Comparison of ENCODE assay signal across 8 mouse cellular contexts in genomic region chr2:170252255-170253034, GRCm38 (mm10).
DNase-seq lines count a peak whose midpoint lies in the region; ATAC-seq and TF ChIP-seq lines count a peak whose summit lies in the region.

No protein-coding gene starts in this region.

- in situ Hi-C loops in CH12.LX (cut with MboI; ENCODE audit: low pct_ligation_motif_present, low pct_unique_long_range_greater_than_20kb, low sequenced_read_pairs): loop anchor here (5.0 to 25.0 kb wide), 2 partner anchors 90 to 260 kb away; no protein-coding TSS in a partner anchor

- H3K27ac ChIP-seq in heart, embryonic 12.5 days (ENCODE audit: poor library complexity, severe bottlenecking): no peak overlapping the region
- H3K27ac ChIP-seq in CH12.LX (ENCODE audit: insufficient read depth, low read depth): peak overlapping the region; percentile 95
- H3K27ac ChIP-seq in heart, embryonic 11.5 days (ENCODE audit: low read depth, low read length): no peak overlapping the region
- H3K27ac ChIP-seq in intestine, embryonic 15.5 days: no peak overlapping the region

- no peak overlapping the region for H3K4me3 ChIP-seq in heart, embryonic 12.5 days
- H3K4me3 ChIP-seq in CH12.LX (replicated peaks in 1 of 3; ENCODE audit: low read depth in 2 of 3, low read length in 2 of 3, poor library complexity in 1 of 3): peak overlapping the region in 2 of 3 experiments; percentile 23 to 36
- H3K4me3 ChIP-seq in heart, embryonic 11.5 days (ENCODE audit: low read depth, low read length): no peak overlapping the region
- H3K4me3 ChIP-seq in intestine, embryonic 15.5 days (replicated peaks): no peak overlapping the region

- H3K79me2 ChIP-seq in CH12.LX (replicated peaks; ENCODE audit: control insufficient read depth, extremely low read depth, insufficient read depth, poor library complexity, severe bottlenecking): no peaks in the 10 kb centered on the region

- no peak for TF ChIP-seq CTCF in CH12.LX (conservative IDR thresholded peaks at IDR 0.05 in 1 of 2, IDR thresholded peaks at IDR 0.05 in 1 of 2; ENCODE audit: low read depth in 2 of 2, low read length in 2 of 2)

- dilution Hi-C loops in CH12.LX (cut with MboI; ENCODE audit: extremely low pct_ligation_motif_present, extremely low pct_unique_long_range_greater_than_20kb, low sequenced_read_pairs): no loop called here

- WGBS in heart, embryonic 12.5 days: 50% methylated on average over 14 of the region's 14 CpGs
- WGBS in heart, embryonic 11.5 days (ENCODE audit: insufficient replicate concordance): 59% methylated on average over 14 of the region's 14 CpGs
- WGBS in intestine, embryonic 15.5 days: 64% methylated on average over 14 of the region's 14 CpGs

- peaks cover 10% of the 10 kb centered on the region; the same call in 1 of the 2 replicates for H3K4me1 ChIP-seq in heart, embryonic 12.5 days (replicated peaks)
- H3K4me1 ChIP-seq in CH12.LX (ENCODE audit: control insufficient read depth in 1 of 2, insufficient read depth in 2 of 2): peaks cover 18 to 42% of the 10 kb centered on the region in 2 experiments
- H3K4me1 ChIP-seq in heart, embryonic 11.5 days (ENCODE audit: control insufficient read depth, insufficient read depth, low read length): no peaks in the 10 kb centered on the region
- no peaks in the 10 kb centered on the region for H3K4me1 ChIP-seq in intestine, embryonic 15.5 days (replicated peaks)

- no peak overlapping the region for H3K9ac ChIP-seq in heart, embryonic 12.5 days
- peak overlapping the region; percentile 38 for H3K9ac ChIP-seq in CH12.LX (ENCODE audit: insufficient read depth, low read depth)
- 0 out of 2 replicates have a peak overlapping the region, but pooled peaks have one; percentile 28 for H3K9ac ChIP-seq in heart, embryonic 11.5 days (ENCODE audit: low read depth, low read length)
- H3K9ac ChIP-seq in intestine, embryonic 15.5 days: no peak overlapping the region

- TF ChIP-seq RAD21 in CH12.LX (IDR thresholded peaks at IDR 0.05; ENCODE audit: low read depth, low read length): no peak; the same call in 1 of the 2 replicates

- no peaks in the 10 kb centered on the region for H3K9me3 ChIP-seq in heart, embryonic 12.5 days (replicated peaks)
- peaks cover 4% of the 10 kb centered on the region for H3K9me3 ChIP-seq in CH12.LX (replicated peaks; ENCODE audit: low read length)
- H3K9me3 ChIP-seq in heart, embryonic 11.5 days (replicated peaks; ENCODE audit: control insufficient read depth, low read length): no peaks in the 10 kb centered on the region
- H3K9me3 ChIP-seq in intestine, embryonic 15.5 days: no peaks in the 10 kb centered on the region

- TF ChIP-seq POLR2A in CH12.LX (IDR thresholded peaks at IDR 0.05; ENCODE audit: low read depth, low read length): peak; percentile 60

- no peak for ATAC-seq in heart, embryonic 12.5 days (ENCODE audit: insufficient number of reproducible peaks, low FRiP score)
- no peak; the same call in 1 of the 2 replicates for ATAC-seq in heart, embryonic 11.5 days (replicated peaks; ENCODE audit: insufficient number of reproducible peaks, low FRiP score, low TSS enrichment)
- no peak for ATAC-seq in intestine, embryonic 15.5 days

- DNase-seq in heart, adult 8-10 months (ENCODE audit: low spot score): peak; percentile 36
- DNase-seq in CH12.LX (ENCODE audit: extremely low read depth): peak; percentile 99
- peak; percentile 61 to 68 for DNase-seq in lung, adult 18-20 months
- peak; percentile 45 to 60 for DNase-seq in spleen, postnatal 14 days (ENCODE audit: low spot score in 2 of 2)
- no peak for DNase-seq in cerebellum, postnatal 4 days (ENCODE audit: low spot score in 2 of 2)

- TF ChIP-seq EP300 in CH12.LX (IDR thresholded peaks at IDR 0.05; ENCODE audit: low read length): peak; percentile 96

- H3K27me3 ChIP-seq in heart, embryonic 12.5 days (replicated peaks): no peaks in the 10 kb centered on the region
- H3K27me3 ChIP-seq in CH12.LX (replicated peaks): no peaks in the 10 kb centered on the region
- no peaks in the 10 kb centered on the region for H3K27me3 ChIP-seq in heart, embryonic 11.5 days (ENCODE audit: control insufficient read depth, insufficient read depth, low read length)
- H3K27me3 ChIP-seq in intestine, embryonic 15.5 days (replicated peaks): no peaks in the 10 kb centered on the region

- H3K4me2 ChIP-seq in heart, embryonic 12.5 days: no peak overlapping the region
- H3K4me2 ChIP-seq in CH12.LX (ENCODE audit: insufficient read depth, low read depth, poor library complexity, severe bottlenecking): peak overlapping the region; percentile 57
- no peak overlapping the region for H3K4me2 ChIP-seq in heart, embryonic 11.5 days
- H3K4me2 ChIP-seq in intestine, embryonic 15.5 days (replicated peaks): no peak overlapping the region

- no peaks in the 10 kb centered on the region for H3K36me3 ChIP-seq in heart, embryonic 12.5 days
- H3K36me3 ChIP-seq in CH12.LX (replicated peaks in 1 of 2; ENCODE audit: control insufficient read depth in 1 of 2, insufficient read depth in 1 of 2, low read length in 1 of 2): peaks cover 0 to 3% of the 10 kb centered on the region in 2 experiments
- no peaks in the 10 kb centered on the region for H3K36me3 ChIP-seq in heart, embryonic 11.5 days (ENCODE audit: control insufficient read depth, insufficient read depth, low read length)
- H3K36me3 ChIP-seq in intestine, embryonic 15.5 days: no peaks in the 10 kb centered on the region

TF ChIP-seq in CH12.LX, 34 proteins besides CTCF, POLR2A, EP300 and RAD21:
- TF ChIP-seq MAZ (IDR thresholded peaks at IDR 0.05; ENCODE audit: low read depth, low read length): peak; percentile 81; the same call in 1 of the 2 replicates
- peak; percentile 99 for TF ChIP-seq BHLHE40 (IDR thresholded peaks at IDR 0.05; ENCODE audit: low read depth, low read length)
- peak; percentile 94 for TF ChIP-seq MXI1 (IDR thresholded peaks at IDR 0.05; ENCODE audit: low read depth, low read length)
- TF ChIP-seq CHD1 (IDR thresholded peaks at IDR 0.05; ENCODE audit: low read depth, low read length): no peak
- TF ChIP-seq TCF12 (IDR thresholded peaks at IDR 0.05; ENCODE audit: low read depth, low read length): peak; percentile 75; the same call in 1 of the 2 replicates
- peak; percentile 47; the same call in 1 of the 2 replicates for TF ChIP-seq ZNF384 (IDR thresholded peaks at IDR 0.05; ENCODE audit: low read depth, low read length)
- TF ChIP-seq JUN (IDR thresholded peaks at IDR 0.05; ENCODE audit: insufficient read depth, low read depth, low read length): peak; percentile 16; the same call in 1 of the 2 replicates
- TF ChIP-seq CHD2 (IDR thresholded peaks at IDR 0.05; ENCODE audit: low read length): peak; percentile 82
- peak; percentile 47; the same call in 1 of the 2 replicates for TF ChIP-seq HCFC1 (IDR thresholded peaks at IDR 0.05; ENCODE audit: low read depth, low read length)
- TF ChIP-seq ZMIZ1 (IDR thresholded peaks at IDR 0.05; ENCODE audit: low read depth, low read length): no peak
- TF ChIP-seq MAX (IDR thresholded peaks at IDR 0.05; ENCODE audit: low read length): peak; percentile 100
- TF ChIP-seq IRF4 (IDR thresholded peaks at IDR 0.05; ENCODE audit: low read depth, low read length): peak; percentile 93
- no peak; the same call in 1 of the 2 replicates for TF ChIP-seq SMC3 (IDR thresholded peaks at IDR 0.05; ENCODE audit: low read depth, low read length)
- TF ChIP-seq POLR2AphosphoS2 (IDR thresholded peaks at IDR 0.05; ENCODE audit: low read depth, low read length): no peak
- TF ChIP-seq USF2 (conservative IDR thresholded peaks at IDR 0.05; ENCODE audit: low read depth, low read length): peak; percentile 99
- TF ChIP-seq ZKSCAN1 (IDR thresholded peaks at IDR 0.05; ENCODE audit: borderline replicate concordance, low read depth, low read length): no peak
- peak; percentile 68 for TF ChIP-seq NELFE (IDR thresholded peaks at IDR 0.05; ENCODE audit: low read depth, low read length)
- peak; percentile 85 for TF ChIP-seq TBP (conservative IDR thresholded peaks at IDR 0.05; ENCODE audit: low read depth, low read length)
- peak; percentile 98 for TF ChIP-seq USF1 (IDR thresholded peaks at IDR 0.05; ENCODE audit: low read depth, low read length)
- peak; percentile 86 for TF ChIP-seq MEF2A (IDR thresholded peaks at IDR 0.05; ENCODE audit: borderline replicate concordance, low read depth, low read length)
- no peak for TF ChIP-seq GABPA (IDR thresholded peaks at IDR 0.05; ENCODE audit: insufficient replicate concordance, low read depth, low read length)
- TF ChIP-seq RCOR1 (conservative IDR thresholded peaks at IDR 0.05; ENCODE audit: low read depth, low read length): peak; percentile 93; the same call in 1 of the 2 replicates
- TF ChIP-seq ETS1 (conservative IDR thresholded peaks at IDR 0.05; ENCODE audit: low read depth, low read length): peak; percentile 88
- TF ChIP-seq ZC3H11A (IDR thresholded peaks at IDR 0.05; ENCODE audit: low read depth, low read length): no peak
- peak; percentile 61 for TF ChIP-seq NRF1 (IDR thresholded peaks at IDR 0.05; ENCODE audit: low read depth, low read length)
- no peak for TF ChIP-seq E2F4 (IDR thresholded peaks at IDR 0.05; ENCODE audit: insufficient replicate concordance, low read depth, low read length)
- 0 out of 2 replicates have a peak, but pooled peaks have one; percentile 37 for TF ChIP-seq KAT2A (IDR thresholded peaks at IDR 0.05; ENCODE audit: insufficient replicate concordance, low read length)
- peak; percentile 86 for TF ChIP-seq SIN3A (IDR thresholded peaks at IDR 0.05; ENCODE audit: low read length)
- peak; percentile 65 for TF ChIP-seq MAFK (IDR thresholded peaks at IDR 0.05; ENCODE audit: insufficient replicate concordance, low read length)
- peak; percentile 64 for TF ChIP-seq ELF1 (IDR thresholded peaks at IDR 0.05; ENCODE audit: low read depth, low read length)
- no peak for TF ChIP-seq UBTF (IDR thresholded peaks at IDR 0.05; ENCODE audit: low read depth, low read length)
- TF ChIP-seq MYC (IDR thresholded peaks at IDR 0.05; ENCODE audit: low read depth, low read length): peak; percentile 99
- TF ChIP-seq JUND (conservative IDR thresholded peaks at IDR 0.05; ENCODE audit: low read depth, low read length): peak; percentile 66; the same call in 1 of the 2 replicates
- no peak for TF ChIP-seq PAX5 (IDR thresholded peaks at IDR 0.05; ENCODE audit: low read length)

Comparison
In these comparisons a context has a peak if more than half of its experiments do, and no peak if none do; other contexts are left out.
1. H3K9ac ChIP-seq: peak in CH12.LX (single experiment) and heart, embryonic 11.5 days (single experiment); none in heart, embryonic 12.5 days (single experiment) and intestine, embryonic 15.5 days (single experiment).
2. DNase-seq: peak in heart, adult 8-10 months (single experiment), CH12.LX (single experiment), lung, adult 18-20 months (2 of 2) and spleen, postnatal 14 days (2 of 2); none in cerebellum, postnatal 4 days (0 of 2).
3. H3K4me3 ChIP-seq: peak in CH12.LX (2 of 3); none in heart, embryonic 12.5 days (single experiment), heart, embryonic 11.5 days (single experiment) and intestine, embryonic 15.5 days (single experiment).